Mouse (Mus musculus): Measurements from ENCODE around the gene Banp. TPM values are rescaled to one million over a fixed set of nuclear protein-coding genes. Genes with fewer than 3 reads are reported as not detected.

Banp gene
- polyA plus RNA-seq, 1 experiment from 2014 or later, result 43.3 TPM

DNA sequence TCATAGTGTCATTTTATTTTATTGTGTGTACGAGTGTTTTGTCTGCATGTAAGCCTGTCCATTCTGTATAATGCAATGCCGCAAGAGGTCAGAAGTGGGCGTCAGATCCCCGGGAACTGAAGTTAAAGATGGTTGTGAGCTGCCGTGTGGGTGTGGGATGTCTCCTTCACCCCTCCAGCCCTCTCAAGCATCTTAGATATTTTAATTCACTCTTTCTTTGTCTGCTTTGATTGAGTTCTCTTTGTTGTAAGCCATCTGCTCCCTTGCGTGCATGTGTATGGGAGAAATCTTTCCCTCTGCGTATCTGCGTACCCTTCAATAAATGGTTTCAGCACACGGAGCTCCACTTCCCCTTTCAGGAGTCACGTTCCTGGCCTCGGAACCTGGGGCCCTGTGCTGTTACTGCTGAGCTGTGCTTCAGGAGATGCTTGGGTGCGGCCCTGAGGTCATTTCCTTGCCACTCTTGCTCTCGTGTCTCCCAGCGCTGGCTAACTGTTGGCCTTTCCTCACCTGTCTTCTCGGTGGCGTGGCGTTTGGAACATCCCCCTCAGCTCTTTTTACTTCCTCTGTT lies 22.0 kb downstream of the Banp start:
- Histone ChIP-seq H3K36me3 (peaks cover 37% of the 10 kb centered on the region), H3K4me3 (replicated peaks) (no peak overlapping the region), H3K4me1 (peaks cover 30% of the 10 kb centered on the region), H3K27ac (no peak overlapping the region), H3K9ac (no peak overlapping the region), H3K9me3 (replicated peaks) (no peaks in the 10 kb centered on the region), H3K27me3 (no peaks in the 10 kb centered on the region), H3K4me2 (no peak overlapping the region)
- no peak for ATAC-seq (replicated peaks; ENCODE audit: low FRiP score)
- WGBS, result 70% methylated on average over 17 of the region's 17 CpGs

DNA sequence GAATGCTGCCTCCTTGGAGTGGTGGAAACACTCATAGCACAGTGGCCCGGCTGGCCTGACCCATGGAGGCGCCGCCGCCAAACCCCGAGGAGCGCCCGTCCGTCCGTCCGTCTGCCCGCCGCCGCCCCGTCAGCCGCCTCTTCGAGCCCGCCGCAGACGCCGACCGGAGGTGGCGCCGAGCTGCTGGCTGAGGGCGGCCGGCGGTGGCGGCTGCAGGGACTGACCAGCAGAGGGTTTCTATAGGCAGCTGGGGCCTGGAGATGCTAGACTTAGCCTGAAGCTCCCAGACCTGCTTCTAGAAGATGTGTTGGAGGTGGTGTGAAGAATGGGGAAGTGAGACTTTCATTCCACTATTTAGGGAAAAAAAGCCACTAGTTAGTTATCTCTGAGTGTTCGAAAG lies 24.4 kb downstream of the Banp start:
- ATAC-seq (replicated peaks; ENCODE audit: low FRiP score), result no peak
- 98% methylated on average over 28 of the region's 28 CpGs for WGBS
- Histone ChIP-seq H3K36me3 (peaks cover 57% of the 10 kb centered on the region), H3K27me3 (no peaks in the 10 kb centered on the region), H3K4me2 (no peak overlapping the region), H3K9me3 (replicated peaks) (no peaks in the 10 kb centered on the region), H3K4me1 (peaks cover 7% of the 10 kb centered on the region; the same call in 1 of the 2 replicates), H3K4me3 (replicated peaks) (no peak overlapping the region), H3K9ac (no peak overlapping the region), H3K27ac (no peak overlapping the region)

DNA sequence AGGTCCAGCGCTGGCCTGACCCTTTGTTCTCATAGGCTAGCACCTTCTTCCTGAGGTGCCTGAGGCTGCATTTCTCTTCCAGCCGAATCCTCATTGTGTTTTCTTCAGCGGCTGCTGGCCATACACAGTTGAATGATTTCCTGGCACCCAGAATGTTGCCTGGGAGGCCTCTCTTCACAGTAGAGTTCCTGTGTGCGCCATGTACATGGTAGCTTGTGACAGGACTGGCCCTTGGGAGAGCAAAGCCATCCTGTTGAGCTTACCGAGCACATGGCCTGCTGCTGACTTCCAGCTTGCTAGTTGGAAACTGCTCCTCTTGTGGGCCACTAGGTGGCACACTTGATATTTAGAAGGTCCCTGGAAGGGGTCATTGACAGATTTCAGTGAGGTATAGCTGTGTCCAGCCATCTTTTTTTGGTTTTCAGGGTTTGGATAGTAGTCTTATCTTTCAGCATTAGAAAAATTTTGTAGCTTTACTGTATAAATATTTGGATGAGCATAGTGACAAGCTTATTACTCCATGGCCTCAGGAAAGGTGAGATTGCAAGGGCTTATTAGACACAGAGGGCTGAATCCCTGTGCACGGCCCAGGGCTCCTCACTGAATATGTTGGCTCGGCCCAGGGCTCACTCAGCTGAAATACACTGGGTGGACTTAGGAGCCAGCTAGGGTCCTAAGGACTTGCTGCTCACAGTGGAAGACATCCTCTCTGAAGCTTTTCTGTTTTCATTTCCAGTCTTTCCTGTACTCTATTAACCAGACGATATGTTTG lies 28.5 kb downstream of the Banp start:
- 0 out of 2 replicates have a peak overlapping the region, but pooled peaks have one; percentile 22 for H3K27ac ChIP-seq
- H3K4me2 ChIP-seq, result no peak overlapping the region
- no peak overlapping the region for H3K4me3 ChIP-seq (replicated peaks)
- no peaks in the 10 kb centered on the region for H3K4me1 ChIP-seq
- peaks cover 83% of the 10 kb centered on the region for H3K36me3 ChIP-seq
- no peaks in the 10 kb centered on the region for H3K9me3 ChIP-seq (replicated peaks)
- ATAC-seq (replicated peaks; ENCODE audit: low FRiP score), result peak; percentile 56; the same call in 1 of the 2 replicates
- whole genome bisulfite sequencing, result 62% methylated on average over 8 of the region's 8 CpGs
- no peaks in the 10 kb centered on the region for H3K27me3 ChIP-seq
- no peak overlapping the region for H3K9ac ChIP-seq

DNA sequence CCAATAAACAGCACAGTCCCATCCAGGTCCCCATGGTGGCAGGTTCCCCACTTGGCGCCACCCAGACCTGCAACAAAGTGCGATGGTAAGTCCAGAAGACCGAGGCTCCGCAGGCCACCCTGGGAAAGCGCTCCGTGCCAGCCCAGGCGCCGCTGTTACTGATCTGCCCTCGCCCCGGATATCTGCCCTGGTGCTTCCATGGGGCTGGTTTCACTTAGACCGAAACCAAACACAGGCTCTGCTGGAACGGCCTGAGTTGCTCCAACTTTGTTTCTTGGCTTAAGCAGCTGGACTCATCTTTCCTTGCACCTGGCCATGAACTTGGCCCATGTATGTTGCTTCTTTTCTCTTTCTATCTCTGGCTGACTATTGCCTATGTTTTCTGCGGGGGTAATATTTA lies 29.1 kb downstream of the Banp start:
- Histone ChIP-seq H3K27ac (no peak overlapping the region), H3K4me3 (replicated peaks) (no peak overlapping the region), H3K36me3 (peaks cover 89% of the 10 kb centered on the region), H3K4me2 (no peak overlapping the region), H3K27me3 (no peaks in the 10 kb centered on the region), H3K4me1 (no peaks in the 10 kb centered on the region), H3K9ac (no peak overlapping the region), H3K9me3 (replicated peaks) (no peaks in the 10 kb centered on the region)
- ATAC-seq (replicated peaks; ENCODE audit: low FRiP score), result no peak
- 95% methylated on average over 13 of the region's 13 CpGs for WGBS

DNA sequence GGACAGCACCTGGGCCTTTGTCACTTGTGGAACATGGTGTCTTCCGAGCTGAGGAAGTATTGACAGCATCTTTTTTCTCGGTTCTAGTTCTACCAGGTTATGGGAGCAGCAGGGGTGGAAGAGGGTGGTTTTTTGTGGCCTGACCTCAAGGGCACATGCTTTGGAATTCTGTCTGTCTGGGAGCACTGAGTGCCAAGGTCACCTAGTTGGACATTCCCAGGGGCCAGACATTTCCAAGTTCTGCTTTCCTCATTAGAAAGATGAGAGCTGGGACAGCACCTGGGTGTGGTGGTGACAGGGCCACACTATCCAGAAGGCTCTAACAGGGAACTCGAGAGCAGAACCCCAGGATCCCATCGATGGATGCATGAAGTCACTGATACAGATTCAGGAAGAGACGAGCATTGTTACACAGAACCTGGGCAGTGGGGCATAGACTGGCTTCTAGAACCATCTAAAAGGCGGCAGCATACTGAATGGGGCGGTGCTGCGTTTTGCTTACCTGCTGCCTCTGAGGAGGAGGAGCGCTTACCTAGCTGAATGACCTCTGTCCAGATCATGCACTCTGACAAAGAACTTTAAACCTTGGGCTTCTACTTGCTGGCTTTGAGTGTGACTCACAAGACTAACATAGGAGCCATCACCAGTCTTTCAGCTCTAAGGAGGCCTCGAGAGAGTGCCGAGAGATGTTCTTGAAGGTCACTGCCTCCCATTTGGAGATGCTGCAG lies 31.4 kb downstream of the Banp start:
- Histone ChIP-seq H3K27me3 (no peaks in the 10 kb centered on the region), H3K36me3 (peaks cover 88% of the 10 kb centered on the region), H3K27ac (no peak overlapping the region), H3K9me3 (replicated peaks) (no peaks in the 10 kb centered on the region), H3K4me1 (no peaks in the 10 kb centered on the region), H3K4me3 (replicated peaks) (no peak overlapping the region), H3K9ac (no peak overlapping the region), H3K4me2 (no peak overlapping the region)
- 92% methylated on average over 11 of the region's 11 CpGs for WGBS
- ATAC-seq (replicated peaks; ENCODE audit: low FRiP score), result no peak

DNA sequence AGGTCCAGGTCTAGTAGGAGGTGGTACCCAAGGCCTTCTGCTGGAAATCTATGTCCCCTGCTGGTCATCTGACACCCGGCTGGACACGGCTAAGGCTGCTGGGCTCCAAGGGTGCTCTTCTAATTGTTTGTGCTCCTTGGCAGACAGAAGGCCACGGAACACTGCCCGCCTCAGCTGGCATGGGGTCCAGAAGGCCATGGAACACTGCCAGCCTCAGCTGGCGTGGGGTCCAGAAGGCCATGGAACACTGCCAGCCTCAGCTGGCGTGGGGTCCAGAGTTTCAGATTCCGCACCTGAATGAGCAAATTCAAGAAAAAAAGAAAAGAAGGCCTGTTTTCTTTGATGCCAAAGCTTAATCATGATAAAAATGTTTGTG lies 32.0 kb downstream of the Banp start:
- ATAC-seq (replicated peaks; ENCODE audit: low FRiP score), result no peak
- peaks cover 86% of the 10 kb centered on the region for H3K36me3 ChIP-seq

DNA sequence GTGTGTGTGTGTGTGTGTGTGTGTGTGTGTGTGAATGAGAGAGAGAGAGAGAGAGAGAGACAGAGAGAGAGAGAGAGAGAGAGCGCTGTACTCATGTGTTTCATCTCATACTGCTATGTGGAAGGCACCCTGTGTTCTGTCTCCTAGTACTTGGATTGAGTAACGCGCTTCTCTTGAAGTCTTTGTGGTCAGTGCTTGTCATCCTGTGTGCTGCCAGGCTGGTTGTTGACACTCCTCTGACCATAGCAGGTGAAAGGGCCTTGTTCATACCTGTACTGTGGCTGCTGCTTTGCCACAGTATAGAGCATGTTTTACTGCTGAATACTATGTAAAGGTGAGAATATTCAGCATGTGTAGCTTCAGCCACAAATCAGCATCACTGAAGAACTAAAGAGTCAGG lies 36.1 kb downstream of the Banp start:
- Histone ChIP-seq H3K27me3 (no peaks in the 10 kb centered on the region), H3K4me3 (replicated peaks) (no peak overlapping the region), H3K4me1 (no peaks in the 10 kb centered on the region), H3K27ac (no peak overlapping the region), H3K4me2 (no peak overlapping the region), H3K9me3 (replicated peaks) (no peaks in the 10 kb centered on the region), H3K36me3 (peaks cover 93% of the 10 kb centered on the region), H3K9ac (no peak overlapping the region)
- no peak for ATAC-seq (replicated peaks; ENCODE audit: low FRiP score)
- WGBS, result 96% methylated on average over 3 of the region's 3 CpGs

More for the DNA sequence above, 32.0 kb downstream of the Banp start:
- no peaks in the 10 kb centered on the region for H3K9me3 ChIP-seq (replicated peaks)
- no peak overlapping the region for H3K9ac ChIP-seq
- WGBS, result 82% methylated on average over 7 of the region's 7 CpGs
- H3K4me1 ChIP-seq, result no peaks in the 10 kb centered on the region
- H3K27ac ChIP-seq, result no peak overlapping the region
- no peak overlapping the region for H3K4me2 ChIP-seq
- H3K4me3 ChIP-seq (replicated peaks), result no peak overlapping the region
- H3K27me3 ChIP-seq, result no peaks in the 10 kb centered on the region

DNA sequence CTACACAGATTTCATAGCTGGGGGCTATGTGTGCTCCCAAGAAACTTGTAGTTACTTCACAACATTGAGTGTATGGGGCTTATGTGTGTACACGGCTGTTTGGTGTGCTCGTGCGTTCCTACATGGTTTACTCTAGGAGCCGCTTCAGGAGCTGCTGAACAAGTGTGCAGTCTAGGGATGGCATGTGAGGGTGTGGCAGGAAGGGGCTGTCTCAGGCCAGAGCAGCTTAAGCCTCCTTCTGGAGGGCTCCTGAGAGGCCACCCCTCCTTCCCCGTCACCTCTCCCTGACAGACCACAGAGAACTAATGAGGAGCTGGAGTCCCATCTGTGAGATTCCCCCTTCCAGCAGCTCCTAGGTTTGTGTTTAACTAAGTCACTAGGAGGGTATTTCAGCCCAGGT lies 38.3 kb downstream of the Banp start:
- Histone ChIP-seq H3K4me2 (no peak overlapping the region), H3K4me3 (replicated peaks) (no peak overlapping the region), H3K9me3 (replicated peaks) (no peaks in the 10 kb centered on the region), H3K9ac (no peak overlapping the region), H3K4me1 (no peaks in the 10 kb centered on the region), H3K27me3 (no peaks in the 10 kb centered on the region), H3K27ac (no peak overlapping the region), H3K36me3 (peaks cover 90% of the 10 kb centered on the region)
- 90% methylated on average over 5 of the region's 5 CpGs for WGBS
- no peak for ATAC-seq (replicated peaks; ENCODE audit: low FRiP score)

DNA sequence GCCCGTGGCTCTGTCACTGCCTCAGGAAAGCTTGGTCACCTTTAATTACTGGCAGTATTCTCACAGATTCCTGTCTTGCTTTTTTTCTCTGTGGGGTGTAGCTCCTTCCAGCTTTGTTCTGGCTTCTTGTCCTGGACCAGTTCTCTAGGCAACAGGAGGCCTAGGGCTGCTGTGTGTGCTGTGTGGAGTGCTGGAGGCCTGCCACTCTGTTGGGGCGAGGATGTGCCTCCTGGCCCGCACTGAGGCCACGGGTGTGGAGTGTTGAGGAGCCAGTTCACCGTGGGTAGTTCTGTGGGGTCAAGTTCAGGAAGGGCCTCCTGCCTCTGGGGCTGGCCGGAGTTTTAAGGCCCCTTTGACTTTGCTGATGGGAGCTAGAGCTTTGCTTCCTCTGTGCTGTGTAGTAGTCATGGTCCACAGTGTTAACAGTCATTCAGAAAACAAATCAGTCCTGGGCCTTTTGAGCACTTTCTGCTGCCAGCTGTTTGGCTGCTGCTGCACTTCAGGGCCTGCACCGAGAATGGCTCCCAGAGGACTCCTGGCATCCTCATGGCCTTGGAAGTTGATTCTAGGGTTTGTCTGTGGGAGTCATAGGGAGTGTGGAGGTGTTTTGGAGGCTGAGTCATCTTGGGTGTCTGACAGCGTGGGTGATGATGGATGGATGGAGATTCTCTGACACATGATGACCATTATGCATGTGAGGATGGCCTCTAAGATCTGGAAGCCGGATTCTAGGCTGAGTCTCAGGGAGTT lies 41.1 kb downstream of the Banp start:
- H3K4me1 ChIP-seq, result no peaks in the 10 kb centered on the region
- peaks cover 81% of the 10 kb centered on the region for H3K36me3 ChIP-seq
- no peak overlapping the region for H3K9ac ChIP-seq
- no peak overlapping the region for H3K27ac ChIP-seq
- no peak overlapping the region for H3K4me3 ChIP-seq (replicated peaks)
- ATAC-seq (replicated peaks; ENCODE audit: low FRiP score), result no peak
- H3K27me3 ChIP-seq, result no peaks in the 10 kb centered on the region
- no peaks in the 10 kb centered on the region for H3K9me3 ChIP-seq (replicated peaks)
- WGBS, result 82% methylated on average over 9 of the region's 9 CpGs
- no peak overlapping the region for H3K4me2 ChIP-seq

DNA sequence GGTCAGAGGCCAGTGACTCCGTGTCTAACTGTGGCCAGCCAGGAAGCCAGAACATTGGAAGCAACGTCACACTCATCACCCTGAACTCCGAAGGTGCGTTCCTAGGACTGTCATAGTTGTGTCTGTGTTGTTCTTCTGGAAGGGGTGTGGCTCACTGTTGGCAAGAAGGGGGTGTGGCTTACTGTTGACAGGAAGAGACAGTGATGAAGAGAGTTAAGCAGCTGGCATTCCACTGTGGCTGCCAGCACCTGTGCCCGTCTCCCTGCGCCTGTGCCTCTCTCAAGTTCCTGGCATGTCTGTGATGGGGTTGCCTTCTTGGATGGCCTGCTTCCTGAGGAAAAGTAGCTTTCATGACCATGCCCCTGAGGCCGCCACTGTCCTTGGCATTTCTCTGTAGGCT lies 42.1 kb downstream of the Banp start:
- Histone ChIP-seq H3K4me1 (no peaks in the 10 kb centered on the region), H3K4me2 (no peak overlapping the region), H3K4me3 (replicated peaks) (no peak overlapping the region), H3K9me3 (replicated peaks) (no peaks in the 10 kb centered on the region), H3K27me3 (no peaks in the 10 kb centered on the region), H3K9ac (no peak overlapping the region), H3K36me3 (peaks cover 77% of the 10 kb centered on the region), H3K27ac (no peak overlapping the region)
- WGBS, result 90% methylated on average over 7 of the region's 7 CpGs
- ATAC-seq (replicated peaks; ENCODE audit: low FRiP score), result no peak

DNA sequence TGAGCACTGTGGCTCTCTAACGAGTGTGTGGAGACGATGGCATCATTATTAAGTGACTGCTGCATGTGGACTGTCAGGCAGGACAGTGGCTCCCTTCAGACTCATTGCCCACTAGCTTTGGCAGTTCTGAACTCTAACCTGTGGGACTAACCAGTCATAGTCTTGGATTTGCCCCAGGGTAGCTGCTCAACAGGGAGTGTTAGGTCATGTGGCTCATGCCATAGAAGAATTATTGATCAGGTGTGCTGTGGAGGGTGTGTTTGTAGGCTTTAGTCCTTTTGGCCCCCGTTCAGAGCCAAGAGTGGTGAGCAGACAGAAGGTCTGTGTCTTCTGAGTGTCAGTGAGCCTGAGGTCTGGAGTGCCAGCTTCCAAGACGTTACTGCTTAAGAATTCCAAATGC lies 43.4 kb downstream of the Banp start:
- no peaks in the 10 kb centered on the region for H3K9me3 ChIP-seq (replicated peaks)
- no peaks in the 10 kb centered on the region for H3K27me3 ChIP-seq
- peaks cover 77% of the 10 kb centered on the region for H3K36me3 ChIP-seq
- 84% methylated on average over 4 of the region's 4 CpGs for WGBS
- no peaks in the 10 kb centered on the region for H3K4me1 ChIP-seq
- H3K27ac ChIP-seq, result no peak overlapping the region
- H3K4me2 ChIP-seq, result no peak overlapping the region
- ATAC-seq (replicated peaks; ENCODE audit: low FRiP score), result no peak
- H3K4me3 ChIP-seq (replicated peaks), result no peak overlapping the region
- no peak overlapping the region for H3K9ac ChIP-seq

DNA sequence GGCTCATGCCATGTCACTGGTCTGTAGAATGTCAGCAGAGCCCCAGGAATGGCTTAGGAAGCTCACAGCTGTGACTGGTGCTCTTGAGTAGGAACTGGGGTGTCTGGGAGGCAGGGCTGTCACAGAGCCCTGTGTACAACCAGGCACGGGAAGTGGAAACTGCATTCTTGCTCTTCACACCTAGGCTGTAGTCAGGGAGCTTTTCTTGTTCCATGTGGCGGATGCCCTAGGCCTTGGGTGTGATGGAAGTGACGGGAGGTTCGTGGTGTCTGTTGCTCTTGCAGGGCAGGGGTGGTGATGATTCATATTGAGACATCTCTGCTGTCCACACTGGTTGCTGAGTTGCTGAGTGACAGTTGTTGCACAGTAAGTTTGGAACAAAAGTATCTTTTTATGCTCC lies 45.6 kb downstream of the Banp start:
- 62% methylated on average over 4 of the region's 4 CpGs for WGBS
- no peaks in the 10 kb centered on the region for H3K9me3 ChIP-seq (replicated peaks)
- H3K9ac ChIP-seq, result no peak overlapping the region
- no peaks in the 10 kb centered on the region for H3K4me1 ChIP-seq
- peaks cover 78% of the 10 kb centered on the region for H3K36me3 ChIP-seq
- no peaks in the 10 kb centered on the region for H3K27me3 ChIP-seq
- H3K27ac ChIP-seq, result no peak overlapping the region
- no peak overlapping the region for H3K4me2 ChIP-seq
- ATAC-seq (replicated peaks; ENCODE audit: low FRiP score), result no peak
- no peak overlapping the region for H3K4me3 ChIP-seq (replicated peaks)

All from kidney, embryonic 15.5 days (tissue).